Mouse (Mus musculus) heart, postnatal 0 days (tissue): ENCODE data around the gene Pkn3. TPM values are rescaled to one million over a fixed set of nuclear protein-coding genes. Genes with fewer than 3 reads are reported as not detected.
"Not testable (repeated sequence)": the region's sequence is repeated elsewhere in the genome, so short reads cannot be mapped to it uniquely, and the experiment has no call there.

Experiments
- ATAC-seq: fragments of 200-750 bp; cut with Nextera tagmentation; 2 replicates; pipeline ENCODE4 v1.8.0; 2017; ENCODE audit warnings: low read depth, moderate number of reproducible peaks, moderate library complexity; ENCODE audit not compliant: insufficient read depth
- DNase-seq: peaks from one replicate; pipeline ENCODE4 v3.0.0-alpha.2; 2016; ENCODE audit warnings: low spot score
- H3K27ac ChIP-seq: fragments of 300-500 bp; sonication (generic); 2 replicates; pipeline ENCODE4 v1.5.1; 2014; ENCODE audit warnings: low read depth, mild to moderate bottlenecking
- H3K27me3 ChIP-seq: fragments of 300-500 bp; sonication (generic); 2 replicates; pipeline ENCODE4 v1.6.1; 2014; ENCODE audit warnings: low read length, mixed read lengths; ENCODE audit not compliant: control insufficient read depth, insufficient read depth
- H3K36me3 ChIP-seq: fragments of 300-500 bp; sonication (generic); replicated peaks from 2 replicates; pipeline ENCODE4 v1.6.1; 2014; ENCODE audit warnings: low read length, mixed read lengths; ENCODE audit not compliant: control insufficient read depth, insufficient read depth
- H3K4me1 ChIP-seq: fragments of 300-500 bp; sonication (generic); 2 replicates; pipeline ENCODE4 v1.6.1; 2014; ENCODE audit warnings: antibody characterized with exemption; ENCODE audit not compliant: control insufficient read depth, insufficient read depth
- H3K4me2 ChIP-seq: fragments of 300-500 bp; sonication (generic); 2 replicates; pipeline ENCODE4 v1.6.1; 2014; ENCODE audit warnings: low read depth, mild to moderate bottlenecking, low read length, moderate library complexity
- H3K4me3 ChIP-seq: fragments of 300-500 bp; sonication (generic); 2 replicates; pipeline ENCODE4 v1.5.1; 2014; ENCODE audit warnings: low read depth, low read length
- H3K9ac ChIP-seq: fragments of 300-500 bp; sonication (generic); replicated peaks from 2 replicates; pipeline ENCODE4 v1.6.1; 2014; ENCODE audit warnings: low read depth, low read length, mixed read lengths
- H3K9me3 ChIP-seq: fragments of 300-500 bp; sonication (generic); replicated peaks from 2 replicates; pipeline ENCODE4 v1.6.1; 2016; ENCODE audit warnings: low read length; ENCODE audit not compliant: control insufficient read depth
- CTCF ChIP-seq: IDR thresholded peaks from 2 replicates; pipeline ENCODE4 v1.5.1; 2016; ENCODE audit warnings: antibody characterized with exemption, control low read depth, low read depth
- EP300 ChIP-seq: IDR thresholded peaks from 2 replicates; pipeline ENCODE4 v1.6.1; 2016; ENCODE audit warnings: antibody characterized with exemption, low read depth
- WGBS: fragments of 180-500 bp; shearing (Covaris S2); extraction: QIAGEN DNeasy Blood & Tissue Kit; methylation state at CpG from one replicate; pipeline ENCODE4 v1.1.7; 2014; 5-methylcytosine and 5-hydroxymethylcytosine counted together
- polyA plus RNA-seq: library from polyadenylated mRNA; unstranded; fragments of >200 nt; fragmentation: Nextera tagmentation; extraction: Ambion mirVana; gene quantifications from 2 replicates; pipeline ENCODE4 v1.2.1, GENCODE M21; 2015
- total RNA-seq: library from RNA; depleted of rRNA; stranded (reverse); fragments of >200 nt; gene quantifications from 2 replicates; pipeline ENCODE4 v1.2.3, GENCODE M21; 2014; ENCODE audit warnings: low replicate concordance; rRNA removed

Gene Pkn3
- total and polyA plus RNA-seq, 2 experiments from 2014 or later: 5.7 to 18.9 TPM

DNA sequence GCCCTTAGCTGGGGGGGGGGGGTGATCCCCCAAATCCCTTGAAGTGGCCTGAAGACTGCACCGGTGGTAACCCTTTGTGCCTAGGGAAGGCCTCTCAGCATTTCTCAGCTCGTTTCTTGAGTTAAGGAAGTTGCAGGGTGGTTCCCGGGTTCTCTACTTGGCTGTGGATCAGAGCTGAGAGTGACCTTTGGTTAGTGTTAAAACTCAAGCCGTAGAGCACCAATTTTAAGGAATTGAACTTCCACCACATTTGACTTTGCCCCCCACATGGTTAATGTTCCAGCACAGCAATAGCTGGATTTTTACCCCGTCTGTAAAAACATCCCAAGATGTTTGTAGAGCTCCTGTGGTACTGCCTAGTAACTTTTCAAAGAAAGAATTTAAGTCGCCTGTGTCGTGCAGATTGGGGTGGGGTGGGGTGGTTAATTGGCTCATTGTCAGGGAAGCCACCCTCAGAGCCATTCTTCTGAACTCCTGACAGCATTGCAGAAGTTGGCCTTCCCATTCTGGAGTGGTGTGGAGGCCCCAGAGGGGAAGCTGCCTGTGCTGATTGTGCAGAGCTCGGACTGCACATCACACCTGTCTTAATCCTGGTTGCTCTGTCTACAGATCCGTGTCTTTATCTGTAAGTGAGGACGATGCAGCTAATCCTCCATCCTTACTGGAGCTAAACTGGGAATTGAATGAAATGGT, 57.6 kb downstream of the Pkn3 start:
- Histone ChIP-seq H3K27ac (peak overlapping the region; percentile 83; the same call in 1 of the 2 replicates), H3K36me3 (peaks cover 20% of the 10 kb centered on the region), H3K27me3 (no peaks in the 10 kb centered on the region), H3K4me1 (peaks cover 20% of the 10 kb centered on the region), H3K4me2 (peak overlapping the region; percentile 95), H3K9me3 (no peaks in the 10 kb centered on the region), H3K9ac (peak overlapping the region; percentile 79; the same call in 1 of the 2 replicates), H3K4me3 (peak overlapping the region; percentile 86)
- WGBS: 56% methylated on average over 10 of the region's 10 CpGs
- DNase-seq: no peak
- ATAC-seq: no peak
- TF ChIP-seq EP300 (no peak), CTCF (no peak)

DNA sequence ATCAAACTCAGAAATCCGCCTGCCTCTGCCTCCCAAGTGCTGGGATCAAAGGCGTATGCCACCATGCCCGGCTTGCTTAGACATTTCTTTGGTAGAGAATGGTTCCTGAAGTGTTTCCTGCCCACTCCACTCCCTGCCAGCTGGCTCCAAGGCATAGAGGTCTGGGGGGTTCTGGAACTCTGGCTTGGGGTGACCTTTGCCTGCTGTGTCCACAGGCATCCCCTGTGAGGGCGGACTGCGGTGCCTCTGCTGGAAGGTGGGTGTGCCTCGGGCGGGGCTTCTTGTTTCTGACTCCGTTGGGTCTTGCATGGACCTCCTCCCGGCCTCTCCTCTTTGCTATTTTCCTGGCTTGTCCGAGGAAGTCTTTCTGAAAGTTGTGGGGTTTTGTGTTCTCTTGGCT, 59.0 kb downstream of the Pkn3 start:
- H3K4me2 ChIP-seq: no peak overlapping the region
- no peak overlapping the region for H3K9ac ChIP-seq
- peaks cover 20% of the 10 kb centered on the region for H3K4me1 ChIP-seq
- peaks cover 33% of the 10 kb centered on the region for H3K36me3 ChIP-seq
- ATAC-seq: no peak
- no peaks in the 10 kb centered on the region for H3K9me3 ChIP-seq
- H3K27ac ChIP-seq: no peak overlapping the region
- no peak for DNase-seq
- no peaks in the 10 kb centered on the region for H3K27me3 ChIP-seq
- no peak overlapping the region for H3K4me3 ChIP-seq
- no peak for TF ChIP-seq EP300
- TF ChIP-seq CTCF: no peak
- WGBS: 90% methylated on average over 10 of the region's 10 CpGs

DNA sequence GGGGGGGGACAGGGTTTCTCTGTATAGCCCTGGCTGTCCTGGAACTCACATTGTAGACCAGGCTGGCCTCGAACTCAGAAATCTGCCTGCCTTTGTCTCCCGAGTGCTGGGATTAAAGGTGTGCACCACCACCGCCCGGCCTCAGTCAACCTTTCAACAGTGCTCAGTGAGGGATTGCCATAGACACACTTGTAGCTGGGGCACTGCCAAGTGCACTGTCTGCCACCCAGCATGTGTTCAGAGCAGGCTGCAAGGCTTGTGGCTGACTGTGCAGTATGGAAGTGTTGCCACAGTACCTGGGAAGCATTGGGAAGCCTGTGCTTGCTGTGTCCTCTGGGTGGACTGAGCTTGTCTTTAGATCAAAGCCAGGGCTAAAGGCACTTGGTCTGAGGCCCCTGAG, 62.5 kb downstream of the Pkn3 start:
- not testable (repeated sequence) for H3K27me3 ChIP-seq, H3K9ac ChIP-seq, H3K4me3 ChIP-seq, ATAC-seq, H3K27ac ChIP-seq, H3K9me3 ChIP-seq, H3K4me2 ChIP-seq, H3K4me1 ChIP-seq, DNase-seq
- WGBS: 74% methylated on average over 4 of the region's 4 CpGs
- peaks cover 67% of the 10 kb centered on the region for H3K36me3 ChIP-seq

Other genes starting within 250 kb of the Pkn3 start
- gene Cercam, start 208.5 kb upstream of the Pkn3 start, total RNA-seq: 11.7 and 24.0 TPM in 2 replicates
- gene Cercam, start 208.5 kb upstream of the Pkn3 start, polyA plus RNA-seq: 7.9 and 8.8 TPM in 2 replicates
- 32.3 and 35.1 TPM in 2 replicates for gene Odf2, start 188.5 kb upstream of the Pkn3 start, total RNA-seq
- gene Odf2, start 188.5 kb upstream of the Pkn3 start, polyA plus RNA-seq: 22.5 and 28.6 TPM in 2 replicates
- gene Gle1, start 142.3 kb upstream of the Pkn3 start, total RNA-seq: 14.7 and 21.4 TPM in 2 replicates
- 22.8 and 23.0 TPM in 2 replicates for gene Gle1, start 142.3 kb upstream of the Pkn3 start, polyA plus RNA-seq
- 245 and 266 TPM in 2 replicates for gene Sptan1, start 112.1 kb upstream of the Pkn3 start, total RNA-seq
- 66.4 and 79.3 TPM in 2 replicates for gene Sptan1, start 112.1 kb upstream of the Pkn3 start, polyA plus RNA-seq
- 26.2 and 30.1 TPM in 2 replicates for gene Wdr34, start 28.8 kb upstream of the Pkn3 start, total RNA-seq
- 17.3 and 17.6 TPM in 2 replicates for gene Wdr34, start 28.8 kb upstream of the Pkn3 start, polyA plus RNA-seq
- 103 and 123 TPM in 2 replicates for gene Set, start 20.3 kb upstream of the Pkn3 start, total RNA-seq
- 131 and 139 TPM in 2 replicates for gene Set, start 20.3 kb upstream of the Pkn3 start, polyA plus RNA-seq
- 15.5 and 27.4 TPM in 2 replicates for gene Zdhhc12, start 16.0 kb downstream of the Pkn3 start, total RNA-seq
- 19.9 and 21.1 TPM in 2 replicates for gene Zdhhc12, start 16.0 kb downstream of the Pkn3 start, polyA plus RNA-seq
- 31.2 and 32.4 TPM in 2 replicates for gene Zer1, start 46.9 kb downstream of the Pkn3 start, total RNA-seq
- 3.7 and 4.1 TPM in 2 replicates for gene Zer1, start 46.9 kb downstream of the Pkn3 start, polyA plus RNA-seq
- gene Tbc1d13, start 56.1 kb downstream of the Pkn3 start, total RNA-seq: 21.4 and 29.5 TPM in 2 replicates
- 2.9 and 3.0 TPM in 2 replicates for gene Tbc1d13, start 56.1 kb downstream of the Pkn3 start, polyA plus RNA-seq
- gene Endog, start 93.8 kb downstream of the Pkn3 start, total RNA-seq: 124 and 127 TPM in 2 replicates
- gene Endog, start 93.8 kb downstream of the Pkn3 start, polyA plus RNA-seq: 72.9 and 73.0 TPM in 2 replicates
- 16.3 and 20.5 TPM in 2 replicates for gene Spout1, start 100.8 kb downstream of the Pkn3 start, total RNA-seq
- gene Spout1, start 100.8 kb downstream of the Pkn3 start, polyA plus RNA-seq: 13.6 and 15.2 TPM in 2 replicates
- 76.8 and 81.2 TPM in 2 replicates for gene Kyat1, start 128.2 kb downstream of the Pkn3 start, total RNA-seq
- gene Kyat1, start 128.2 kb downstream of the Pkn3 start, polyA plus RNA-seq: 50.7 and 51.7 TPM in 2 replicates
- gene Lrrc8a, start 160.0 kb downstream of the Pkn3 start, total RNA-seq: 50.8 and 66.2 TPM in 2 replicates
- 43.5 and 46.4 TPM in 2 replicates for gene Lrrc8a, start 160.0 kb downstream of the Pkn3 start, polyA plus RNA-seq
- 13.9 TPM in 1 of 2 replicates, not detected in the other for gene Gm28035, start 162.9 kb downstream of the Pkn3 start, total RNA-seq
- gene Gm28035, start 162.9 kb downstream of the Pkn3 start, polyA plus RNA-seq: 0.10 and 0.12 TPM in 2 replicates
- 12.9 and 47.1 TPM in 2 replicates for gene Phyhd1, start 188.5 kb downstream of the Pkn3 start, total RNA-seq
- gene Phyhd1, start 188.5 kb downstream of the Pkn3 start, polyA plus RNA-seq: 14.7 and 15.9 TPM in 2 replicates
- not detected in 2 replicates for gene Gm28038, start 203.4 kb downstream of the Pkn3 start, total RNA-seq
- not detected in 2 replicates for gene Gm28038, start 203.4 kb downstream of the Pkn3 start, polyA plus RNA-seq
- gene Dolk, start 208.7 kb downstream of the Pkn3 start, total RNA-seq: 45.4 and 53.8 TPM in 2 replicates
- 27.2 and 32.8 TPM in 2 replicates for gene Dolk, start 208.7 kb downstream of the Pkn3 start, polyA plus RNA-seq
- gene Nup188, start 208.7 kb downstream of the Pkn3 start, total RNA-seq: 24.6 and 32.3 TPM in 2 replicates
- 10.5 and 11.0 TPM in 2 replicates for gene Nup188, start 208.7 kb downstream of the Pkn3 start, polyA plus RNA-seq